Mouse (Mus musculus) C2C12 (cell line): ENCODE measurements at regions not wholly inside any gene's neighbourhood (a gene's known extent, or its start where the extent isn't known, plus 50 kb on each side); places are given as distances from the start of the nearest gene placed in this dataset.

ENCODE experiments used
- CTCF ChIP-seq: IDR thresholded peaks from one replicate; pipeline ENCODE4 v1.5.1; 2011; ENCODE audit not compliant: control insufficient read depth, insufficient read depth, insufficient read length
- MAX ChIP-seq: IDR thresholded peaks from one replicate; pipeline ENCODE4 v1.6.1; 2011; ENCODE audit warnings: mild to moderate bottlenecking, control low read depth

GRCm38 (mm10) chr3:159143867-159144266, 351.4 kb upstream of the Depdc1a start:
- TF ChIP-seq CTCF (no peak), MAX (no peak)
